Mouse (Mus musculus) megakaryocyte, adult 5-6 weeks (primary cell): ENCODE data around the gene Gm17654. TPM values are rescaled to one million over a fixed set of nuclear protein-coding genes. Genes with fewer than 3 reads are reported as not detected.
"Not testable (repeated sequence)": the region's sequence is repeated elsewhere in the genome, so short reads cannot be mapped to it uniquely, and the experiment has no call there.

Source experiments
- ATAC-seq: 2 replicates; pipeline ENCODE4 v1.8.0; 2016; ENCODE audit warnings: mild to moderate bottlenecking, inconsistent platforms; ENCODE audit not compliant: poor library complexity, severe bottlenecking
- total RNA-seq, 2 experiments: library from RNA; stranded (forward) in 1 of 2; stranded (reverse) in 1 of 2; fragments of 153-499, 151-499 nt in 1 of 2; fragments of 221-1000, 200-1000 nt in 1 of 2; gene quantifications; 2 replicates each; pipeline versions ENCODE4 v1.2.3 to v1.2.4; 2015 to 2017

Gene Gm17654
- total RNA-seq (2015), result not detected in 2 replicates
- not detected in 2 replicates for total RNA-seq (2017)

DNA sequence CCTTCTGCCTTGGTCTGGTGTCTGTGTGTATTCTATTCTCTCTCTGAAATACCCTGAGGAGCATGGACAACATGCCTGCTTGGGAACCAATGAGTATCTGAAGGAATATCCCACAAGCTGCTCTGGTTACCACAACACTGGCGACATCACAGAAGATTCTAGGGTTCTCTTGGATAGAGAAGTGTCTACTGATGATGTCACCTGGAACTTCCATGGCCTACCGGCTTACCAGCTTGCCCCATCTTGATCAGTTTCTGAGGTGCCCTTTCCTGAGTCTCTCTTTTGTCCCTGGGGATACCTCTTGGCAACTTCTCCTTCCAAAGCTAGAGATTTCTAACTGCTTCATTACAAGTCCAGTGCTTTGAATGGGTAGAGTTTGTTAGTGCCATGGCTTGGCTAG is at the start of gene Gm17654:
Gene Gm17654 (minus strand): TSS at position 101 of the 400 bp plus-strand sequence.
- ATAC-seq, result not testable (repeated sequence)

- ATAC-seq, result not testable (repeated sequence)
Observed at GRCm38 (mm10) chr14:43607913-43608312, 29.0 kb upstream of the Gm17654 start, which contains the start of gene Gm10375. Gm10375 (minus strand) TSS chr14:43608013.

- ATAC-seq, result not testable (repeated sequence)
Observed at GRCm38 (mm10) chr14:43577969-43578368, 977 bp downstream of the Gm17654 start.

GRCm38 (mm10) chr14:43552271-43552670 is 26.7 kb downstream of the Gm17654 start:
- not testable (repeated sequence) for ATAC-seq

GRCm38 (mm10) chr14:43546281-43546680 is 32.7 kb downstream of the Gm17654 start:
- ATAC-seq, result not testable (repeated sequence)

DNA sequence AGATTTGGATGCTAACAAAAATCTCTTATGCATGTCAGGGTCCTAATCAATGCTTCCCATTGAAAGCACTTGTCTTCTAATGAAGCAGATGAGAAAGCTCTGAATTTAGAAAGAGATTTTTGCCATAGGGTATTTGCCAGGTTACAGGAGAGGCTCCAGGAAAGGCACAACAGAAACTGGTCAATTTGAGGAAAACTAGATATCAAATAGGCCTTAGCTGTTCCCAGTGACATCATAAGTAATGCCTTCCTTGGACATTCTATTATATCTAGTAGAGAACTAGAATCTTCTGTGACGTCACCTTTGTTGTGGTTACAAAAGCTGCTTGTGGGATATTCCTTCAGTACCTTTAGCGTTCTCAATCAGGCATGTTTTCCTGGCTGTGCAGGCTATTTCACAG is 35.7 kb downstream of the Gm17654 start, which contains the start of gene Gm5799:
Gene Gm5799 (plus strand): TSS at position 301 of the 400 bp plus-strand sequence.
- not testable (repeated sequence) for ATAC-seq

DNA sequence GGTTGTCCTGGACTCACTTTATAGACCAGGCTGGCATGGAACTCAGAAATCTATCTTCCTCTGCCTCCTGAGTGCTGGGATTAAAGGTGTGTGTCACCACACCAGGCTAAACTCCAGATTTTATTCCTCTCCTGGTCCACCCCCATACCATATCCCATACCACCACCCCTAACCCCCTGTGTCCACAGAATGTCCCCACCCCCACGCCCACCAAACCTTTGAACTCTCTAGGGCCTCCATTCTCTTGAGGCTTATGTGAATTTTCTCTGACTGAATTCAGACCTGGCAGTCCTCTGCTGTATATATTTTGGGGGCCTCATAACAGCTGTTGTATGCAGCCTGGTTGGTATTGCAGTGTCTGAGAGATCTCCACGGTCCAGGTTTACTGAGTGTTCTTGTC is 40.8 kb downstream of the Gm17654 start:
- ATAC-seq, result not testable (repeated sequence)

DNA sequence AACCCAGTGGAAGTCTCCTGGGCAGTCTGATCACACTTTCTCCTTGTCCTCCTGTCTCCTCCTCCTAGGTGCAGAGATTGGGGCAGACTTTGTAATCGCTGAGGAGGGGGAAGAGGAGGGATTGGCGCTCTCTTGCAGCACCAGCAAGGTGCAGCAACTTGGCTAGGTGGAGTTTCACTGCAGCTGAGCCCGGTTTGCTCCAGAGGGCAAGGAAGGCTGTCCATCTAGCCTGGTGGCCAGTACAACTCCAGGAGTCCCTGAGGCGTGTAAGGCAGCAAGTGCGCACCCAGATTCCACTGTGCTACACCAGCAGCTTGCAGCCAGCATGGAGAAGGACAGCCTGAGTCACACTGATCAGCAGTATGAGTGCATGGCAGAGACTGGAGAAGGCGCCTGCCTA is 46.6 kb downstream of the Gm17654 start:
- not testable (repeated sequence) for ATAC-seq

GRCm38 (mm10) chr14:43532011-43532383 is 46.9 kb downstream of the Gm17654 start:
- not testable (repeated sequence) for ATAC-seq

GRCm38 (mm10) chr14:43531052-43532010 is 47.6 kb downstream of the Gm17654 start:
- not testable (repeated sequence) for ATAC-seq

Other genes with a start within 250 kb of the Gm17654 start
- not detected in 2 replicates for gene 1700001F09Rik, start 231.3 kb downstream of the Gm17654 start, total RNA-seq (2015)
- gene 1700001F09Rik, start 231.3 kb downstream of the Gm17654 start, total RNA-seq (2017), result not detected in 2 replicates
- gene Gm8138, start 162.8 kb downstream of the Gm17654 start, total RNA-seq (2015), result not detected in 2 replicates
- gene Gm8138, start 162.8 kb downstream of the Gm17654 start, total RNA-seq (2017), result not detected in 2 replicates
- not detected in 2 replicates for gene Gm5799, start 35.6 kb downstream of the Gm17654 start, total RNA-seq (2015)
- gene Gm5799, start 35.6 kb downstream of the Gm17654 start, total RNA-seq (2017), result not detected in 2 replicates
- gene Gm10375, start 28.9 kb upstream of the Gm17654 start, total RNA-seq (2015), result not detected in 2 replicates
- gene Gm10375, start 28.9 kb upstream of the Gm17654 start, total RNA-seq (2017), result not detected in 2 replicates
- gene Gm8165, start 98.1 kb upstream of the Gm17654 start, total RNA-seq (2015), result not detected in 2 replicates
- gene Gm8165, start 98.1 kb upstream of the Gm17654 start, total RNA-seq (2017), result not detected in 2 replicates
- 0.16 and 0.67 TPM in 2 replicates for gene Gm7324, start 118.7 kb upstream of the Gm17654 start, total RNA-seq (2015)
- gene Gm7324, start 118.7 kb upstream of the Gm17654 start, total RNA-seq (2017), result 3.4 and 5.7 TPM in 2 replicates
- not detected in 2 replicates for gene Gm16506, start 148.3 kb upstream of the Gm17654 start, total RNA-seq (2015)
- not detected in 2 replicates for gene Gm16506, start 148.3 kb upstream of the Gm17654 start, total RNA-seq (2017)
- not detected in 2 replicates for gene Gm6526, start 168.7 kb upstream of the Gm17654 start, total RNA-seq (2015)
- gene Gm6526, start 168.7 kb upstream of the Gm17654 start, total RNA-seq (2017), result not detected in 2 replicates
- not detected in 2 replicates for gene Gm8180, start 205.6 kb upstream of the Gm17654 start, total RNA-seq (2015)
- not detected in 2 replicates for gene Gm8180, start 205.6 kb upstream of the Gm17654 start, total RNA-seq (2017)